Mouse (Mus musculus): ENCODE data around the gene Gm8362.
"Not testable (repeated sequence)": the region's sequence is repeated elsewhere in the genome, so short reads cannot be mapped to it uniquely, and the experiment has no call there.

Gene Gm8362

GRCm38 (mm10) chr14:6774311-6774710, at the start of gene Gm8362:
Gene Gm8362 (minus strand): TSS chr14:6774411.
- DNase-seq (ENCODE audit: low spot score): not testable (repeated sequence)

- DNase-seq (ENCODE audit: low spot score): not testable (repeated sequence)
Measured at GRCm38 (mm10) chr14:6823297-6823696, 49.1 kb upstream of the Gm8362 start.

GRCm38 (mm10) chr14:6757231-6757536, 17.0 kb downstream of the Gm8362 start:
- DNase-seq (ENCODE audit: low spot score): not testable (repeated sequence)

GRCm38 (mm10) chr14:6756384-6757230, 17.6 kb downstream of the Gm8362 start:
- DNase-seq (ENCODE audit: low spot score): peak; percentile 3

- not testable (repeated sequence) for DNase-seq (ENCODE audit: low spot score)
Measured at GRCm38 (mm10) chr14:6742232-6742631, 32.0 kb downstream of the Gm8362 start, which contains the start of gene Gm3636. Gene Gm3636 (minus strand): TSS chr14:6742332.

GRCm38 (mm10) chr14:6720151-6720550, 54.1 kb downstream of the Gm8362 start, which contains the start of gene Gm8050:
Gene Gm8050 (minus strand): TSS chr14:6720251.
- not testable (repeated sequence) for DNase-seq (ENCODE audit: low spot score)
